Mouse (Mus musculus): ENCODE results near the gene Ubqln1.

DNA sequence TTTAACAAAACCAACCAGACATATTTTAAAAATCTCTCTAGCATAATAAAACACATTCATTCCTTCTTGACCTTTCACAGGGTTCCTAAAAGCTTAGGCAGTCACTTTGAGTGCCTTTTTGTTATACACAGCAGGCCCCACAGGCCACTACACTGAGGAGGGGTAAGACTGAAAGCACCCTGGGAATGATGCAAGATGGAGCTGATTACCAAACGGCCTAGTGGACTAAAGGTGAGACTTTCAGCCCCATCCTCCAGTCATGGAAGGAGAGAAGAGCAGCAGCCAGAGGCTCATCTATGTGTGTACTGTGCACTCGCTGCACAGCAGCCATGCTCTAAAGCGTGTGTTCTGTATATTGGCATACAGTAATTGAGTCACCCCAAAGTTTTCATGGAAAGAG is 20.5 kb downstream of the Ubqln1 start:
- TF ChIP-seq CHD1 (IDR thresholded peaks at IDR 0.05; ENCODE audit: low read depth, low read length) (no peak), CTCF (IDR thresholded peaks at IDR 0.05 in 2 of 3, conservative IDR thresholded peaks at IDR 0.05 in 1 of 3; ENCODE audit: control insufficient read depth in 1 of 3, insufficient read depth in 1 of 3, low read depth in 2 of 3, low read length in 3 of 3, poor library complexity in 1 of 3, severe bottlenecking in 1 of 3) (no peak), POLR2AphosphoS2 (IDR thresholded peaks at IDR 0.05; ENCODE audit: low read length) (no peak), KAT2A (conservative IDR thresholded peaks at IDR 0.05; ENCODE audit: low read depth, low read length) (no peak), NELFE (IDR thresholded peaks at IDR 0.05; ENCODE audit: low read depth, low read length) (no peak), ZKSCAN1 (IDR thresholded peaks at IDR 0.05; ENCODE audit: low read depth, low read length) (no peak), RCOR1 (IDR thresholded peaks at IDR 0.05; ENCODE audit: low read depth, low read length) (no peak)
